Mouse (Mus musculus): ENCODE measurements around the gene C5ar1.

GRCm38 (mm10) chr7:16244067-16244466 lies 15.3 kb downstream of the C5ar1 start, which contains the start of gene C5ar2:
- TF ChIP-seq FLI1 (IDR thresholded peaks at IDR 0.05; ENCODE audit: low read length) (no peak), GATA1 (IDR thresholded peaks at IDR 0.05; ENCODE audit: borderline replicate concordance, low read length) (no peak)
